Mouse (Mus musculus): Measurements from ENCODE around the gene Ghr. TPM values are rescaled to one million over a fixed set of nuclear protein-coding genes. Genes with fewer than 3 reads are reported as not detected.

The Ghr gene
- polyA plus RNA-seq, 1 experiment = 21.3 TPM

GRCm38 (mm10) chr15:3466608-3467007 is 116.7 kb downstream of the Ghr start:
- no peak overlapping the region for H3ac ChIP-seq (ENCODE audit: control insufficient read depth, insufficient read length)
- TF ChIP-seq MYOD1 (IDR thresholded peaks at IDR 0.05; ENCODE audit: control insufficient read depth in 1 of 3, insufficient read length in 2 of 3, low read depth in 2 of 3) (no peak), TCF12 (IDR thresholded peaks at IDR 0.05; ENCODE audit: insufficient read depth, poor library complexity, severe bottlenecking) (no peak), REST (IDR thresholded peaks at IDR 0.05; ENCODE audit: insufficient read depth, insufficient read length) (no peak), MAX (IDR thresholded peaks at IDR 0.05; ENCODE audit: low read depth) (no peak), TCF3 (IDR thresholded peaks at IDR 0.05; ENCODE audit: insufficient read length, low read depth) (no peak), CEBPB (IDR thresholded peaks at IDR 0.05; ENCODE audit: insufficient read depth, poor library complexity, severe bottlenecking) (no peak)
- no peaks in the 10 kb centered on the region for H3K27me3 ChIP-seq (ENCODE audit: control insufficient read depth, insufficient read depth, insufficient read length)
- H3K4me3 ChIP-seq = no peak overlapping the region
- no peaks in the 10 kb centered on the region for H3K79me2 ChIP-seq (ENCODE audit: control insufficient read depth, insufficient read depth)
- H3K4me2 ChIP-seq (ENCODE audit: low read depth) = no peak overlapping the region
- no peaks in the 10 kb centered on the region for H3K36me3 ChIP-seq (ENCODE audit: control insufficient read depth, insufficient read depth)

- Histone ChIP-seq H3K4me3 (no peak overlapping the region), H3ac (ENCODE audit: control insufficient read depth, insufficient read length) (no peak overlapping the region), H3K27me3 (ENCODE audit: control insufficient read depth, insufficient read depth, insufficient read length) (no peaks in the 10 kb centered on the region), H3K4me2 (ENCODE audit: low read depth) (no peak overlapping the region), H3K79me2 (ENCODE audit: control insufficient read depth, insufficient read depth) (no peaks in the 10 kb centered on the region), H3K36me3 (ENCODE audit: control insufficient read depth, insufficient read depth) (no peaks in the 10 kb centered on the region)
- TF ChIP-seq USF1 (IDR thresholded peaks at IDR 0.05; ENCODE audit: low read depth) = no peak
- no peak for TF ChIP-seq MYOG (IDR thresholded peaks at IDR 0.05; ENCODE audit: control insufficient read depth in 1 of 3, insufficient read depth in 1 of 3, insufficient read length in 2 of 3, low read depth in 2 of 3)
- no peak for TF ChIP-seq TCF3 (IDR thresholded peaks at IDR 0.05; ENCODE audit: insufficient read length, low read depth)
- no peak for TF ChIP-seq POLR2AphosphoS2 (IDR thresholded peaks at IDR 0.05; ENCODE audit: insufficient read length, low read depth)
- TF ChIP-seq SRF (IDR thresholded peaks at IDR 0.05; ENCODE audit: control insufficient read depth, insufficient read length, low read depth) = no peak
- TF ChIP-seq MYOD1 (IDR thresholded peaks at IDR 0.05; ENCODE audit: control insufficient read depth in 1 of 3, insufficient read length in 2 of 3, low read depth in 2 of 3) = no peak
- no peak for TF ChIP-seq POLR2A (IDR thresholded peaks at IDR 0.05; ENCODE audit: insufficient read length, low read depth)
- no peak for TF ChIP-seq MAX (IDR thresholded peaks at IDR 0.05; ENCODE audit: low read depth)
- no peak for TF ChIP-seq CEBPB (IDR thresholded peaks at IDR 0.05; ENCODE audit: insufficient read depth, poor library complexity, severe bottlenecking)
- no peak for TF ChIP-seq TCF12 (IDR thresholded peaks at IDR 0.05; ENCODE audit: insufficient read depth, poor library complexity, severe bottlenecking)
- no peak for TF ChIP-seq REST (IDR thresholded peaks at IDR 0.05; ENCODE audit: insufficient read depth, insufficient read length)
- no peak for TF ChIP-seq E2F4 (IDR thresholded peaks at IDR 0.05; ENCODE audit: insufficient read depth)
Measured at GRCm38 (mm10) chr15:3464754-3465153, 118.5 kb downstream of the Ghr start.

GRCm38 (mm10) chr15:3456543-3456942 is 126.7 kb downstream of the Ghr start:
- no peak overlapping the region for H3K4me3 ChIP-seq
- H3K36me3 ChIP-seq (ENCODE audit: control insufficient read depth, insufficient read depth) = no peaks in the 10 kb centered on the region
- H3K27me3 ChIP-seq (ENCODE audit: control insufficient read depth, insufficient read depth, insufficient read length) = no peaks in the 10 kb centered on the region
- no peak overlapping the region for H3K4me2 ChIP-seq (ENCODE audit: low read depth)
- no peak overlapping the region for H3ac ChIP-seq (ENCODE audit: control insufficient read depth, insufficient read length)
- H3K79me2 ChIP-seq (ENCODE audit: control insufficient read depth, insufficient read depth) = no peaks in the 10 kb centered on the region
- TF ChIP-seq TCF3 (IDR thresholded peaks at IDR 0.05; ENCODE audit: insufficient read length, low read depth) (no peak), TCF12 (IDR thresholded peaks at IDR 0.05; ENCODE audit: insufficient read depth, poor library complexity, severe bottlenecking) (no peak), USF1 (IDR thresholded peaks at IDR 0.05; ENCODE audit: low read depth) (no peak), E2F4 (IDR thresholded peaks at IDR 0.05; ENCODE audit: insufficient read depth) (no peak), SRF (IDR thresholded peaks at IDR 0.05; ENCODE audit: control insufficient read depth, insufficient read length, low read depth) (no peak)

- Histone ChIP-seq H3K36me3 (ENCODE audit: control insufficient read depth, insufficient read depth) (no peaks in the 10 kb centered on the region), H3K79me2 (ENCODE audit: control insufficient read depth, insufficient read depth) (no peaks in the 10 kb centered on the region), H3K4me3 (no peak overlapping the region), H3K4me2 (ENCODE audit: low read depth) (no peak overlapping the region), H3ac (ENCODE audit: control insufficient read depth, insufficient read length) (no peak overlapping the region), H3K27me3 (ENCODE audit: control insufficient read depth, insufficient read depth, insufficient read length) (no peaks in the 10 kb centered on the region)
- no peak for TF ChIP-seq REST (IDR thresholded peaks at IDR 0.05; ENCODE audit: insufficient read depth, insufficient read length)
- TF ChIP-seq POLR2A (IDR thresholded peaks at IDR 0.05; ENCODE audit: insufficient read length, low read depth) = no peak
- no peak for TF ChIP-seq MYOG (IDR thresholded peaks at IDR 0.05; ENCODE audit: control insufficient read depth in 1 of 3, insufficient read depth in 1 of 3, insufficient read length in 2 of 3, low read depth in 2 of 3)
- TF ChIP-seq TCF3 (IDR thresholded peaks at IDR 0.05; ENCODE audit: insufficient read length, low read depth) = no peak
- TF ChIP-seq TCF12 (IDR thresholded peaks at IDR 0.05; ENCODE audit: insufficient read depth, poor library complexity, severe bottlenecking) = no peak
- TF ChIP-seq CEBPB (IDR thresholded peaks at IDR 0.05; ENCODE audit: insufficient read depth, poor library complexity, severe bottlenecking) = no peak
- no peak for TF ChIP-seq MAX (IDR thresholded peaks at IDR 0.05; ENCODE audit: low read depth)
Measured at GRCm38 (mm10) chr15:3455572-3455971, 127.7 kb downstream of the Ghr start.

DNA sequence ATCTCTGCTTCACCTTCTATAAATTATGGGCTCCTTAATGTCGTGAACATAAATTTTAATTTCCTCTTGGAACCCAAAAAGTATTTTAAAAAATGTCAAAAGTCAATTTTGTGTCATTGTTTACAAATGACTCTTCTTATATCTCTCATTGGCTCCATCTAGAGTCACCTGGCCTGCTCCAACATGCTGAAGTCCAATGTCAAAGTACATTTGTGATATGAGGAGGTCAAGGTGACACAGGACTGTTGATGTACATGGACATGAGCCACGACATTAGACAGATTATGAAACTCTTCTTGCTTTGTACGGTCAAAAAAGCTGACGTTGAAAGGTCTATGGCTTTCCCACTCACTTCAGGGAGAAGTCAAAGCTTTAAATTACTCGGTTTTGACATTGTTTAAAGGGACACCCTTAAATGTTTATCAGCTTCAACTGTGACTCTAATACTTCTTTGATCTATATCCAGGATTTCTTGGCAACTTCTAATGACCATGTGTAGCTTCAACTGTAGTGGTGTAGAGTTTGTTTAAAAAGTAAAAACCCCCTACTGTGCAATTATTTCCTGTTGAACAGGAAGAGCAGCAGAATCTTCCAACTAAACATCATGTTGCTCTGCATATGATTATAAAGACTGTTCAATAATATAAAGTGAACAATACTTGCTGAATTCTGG is 131.1 kb downstream of the Ghr start:
- H3ac ChIP-seq (ENCODE audit: control insufficient read depth, insufficient read length) = no peak overlapping the region
- H3K36me3 ChIP-seq (ENCODE audit: control insufficient read depth, insufficient read depth) = no peaks in the 10 kb centered on the region
- no peak overlapping the region for H3K4me2 ChIP-seq (ENCODE audit: low read depth)
- no peak overlapping the region for H3K4me3 ChIP-seq
- no peak for TF ChIP-seq MAX (IDR thresholded peaks at IDR 0.05; ENCODE audit: low read depth)
- no peak for TF ChIP-seq CEBPB (IDR thresholded peaks at IDR 0.05; ENCODE audit: insufficient read depth, poor library complexity, severe bottlenecking)
- no peak for TF ChIP-seq POLR2A (IDR thresholded peaks at IDR 0.05; ENCODE audit: insufficient read length, low read depth)
- TF ChIP-seq REST (IDR thresholded peaks at IDR 0.05; ENCODE audit: insufficient read depth, insufficient read length) = no peak
- TF ChIP-seq TCF12 (IDR thresholded peaks at IDR 0.05; ENCODE audit: insufficient read depth, poor library complexity, severe bottlenecking) = no peak
- no peak for TF ChIP-seq POLR2AphosphoS2 (IDR thresholded peaks at IDR 0.05; ENCODE audit: insufficient read length, low read depth)
- no peak for TF ChIP-seq E2F4 (IDR thresholded peaks at IDR 0.05; ENCODE audit: insufficient read depth)
- no peak for TF ChIP-seq SRF (IDR thresholded peaks at IDR 0.05; ENCODE audit: control insufficient read depth, insufficient read length, low read depth)
- H3K27me3 ChIP-seq (ENCODE audit: control insufficient read depth, insufficient read depth, insufficient read length) = no peaks in the 10 kb centered on the region
- no peaks in the 10 kb centered on the region for H3K79me2 ChIP-seq (ENCODE audit: control insufficient read depth, insufficient read depth)

All from myocyte (in vitro differentiated cells).